Mouse (Mus musculus) layer of hippocampus, adult 9-10 months (tissue): ENCODE measurements at regions not wholly inside any gene's neighbourhood (a gene's known extent, or its start where the extent isn't known, plus 50 kb on each side); places are given as distances from the start of the nearest gene placed in this dataset.

Source experiments
- DNase-seq: peaks from one replicate; pipeline ENCODE4 v3.0.0; 2022; ENCODE audit warnings: low spot score

GRCm38 (mm10) chr7:135888598-135888997, 172.4 kb upstream of the Mki67 start:
- DNase-seq = no peak

GRCm38 (mm10) chr7:135889016-135889726, 173.0 kb upstream of the Mki67 start:
- DNase-seq = no peak

- no peak for DNase-seq
Observed at GRCm38 (mm10) chr7:135898876-135899275, 182.7 kb upstream of the Mki67 start.

GRCm38 (mm10) chr7:135899765-135900164, 183.6 kb upstream of the Mki67 start:
- no peak for DNase-seq

- DNase-seq = no peak
Observed at GRCm38 (mm10) chr7:135900861-135901321, 184.7 kb upstream of the Mki67 start.

GRCm38 (mm10) chr7:135902106-135903055, 186.2 kb upstream of the Mki67 start:
- DNase-seq = no peak

- DNase-seq = no peak
Observed at GRCm38 (mm10) chr7:135911376-135911775, 195.2 kb upstream of the Mki67 start.

- no peak for DNase-seq
Observed at GRCm38 (mm10) chr7:135913923-135914634, 197.9 kb upstream of the Mki67 start.

GRCm38 (mm10) chr7:135923876-135924275, 207.7 kb upstream of the Mki67 start:
- DNase-seq = no peak

GRCm38 (mm10) chr7:135924641-135925040, 208.5 kb upstream of the Mki67 start:
- no peak for DNase-seq

GRCm38 (mm10) chr7:135930091-135930490, 213.9 kb upstream of the Mki67 start:
- no peak for DNase-seq

GRCm38 (mm10) chr7:135932595-135933175, 216.5 kb upstream of the Mki67 start:
- DNase-seq = no peak

GRCm38 (mm10) chr7:135935180-135935579, 219.0 kb upstream of the Mki67 start:
- no peak for DNase-seq

- no peak for DNase-seq
Observed at GRCm38 (mm10) chr7:135937465-135937864, 221.3 kb upstream of the Mki67 start.

- DNase-seq = no peak
Observed at GRCm38 (mm10) chr7:135939341-135939740, 223.2 kb upstream of the Mki67 start.

GRCm38 (mm10) chr7:135942826-135943225, 226.7 kb upstream of the Mki67 start:
- no peak for DNase-seq

- no peak for DNase-seq
Observed at GRCm38 (mm10) chr7:135946071-135946646, 230.0 kb upstream of the Mki67 start.

GRCm38 (mm10) chr7:135961026-135961425, 244.9 kb upstream of the Mki67 start:
- DNase-seq = no peak

GRCm38 (mm10) chr7:135965528-135965927, 249.4 kb upstream of the Mki67 start:
- DNase-seq = peak; percentile 26

- DNase-seq = no peak
Observed at GRCm38 (mm10) chr7:135966231-135966630, 250.1 kb upstream of the Mki67 start.

- no peak for DNase-seq
Observed at GRCm38 (mm10) chr7:135968638-135969037, 252.5 kb upstream of the Mki67 start.

GRCm38 (mm10) chr7:135986021-135986420, 269.9 kb upstream of the Mki67 start:
- DNase-seq = no peak
